ENCODE assay signal across 24 mouse cellular contexts in genomic region chr5:150223546-150224239, GRCm38 (mm10).
DNase-seq lines count a peak whose midpoint lies in the region; ATAC-seq and TF ChIP-seq lines count a peak whose summit lies in the region.
"Had no signal": no experiment of that assay in that cellular context is flagged by ENCODE, and none has a peak within 500 bp of the region (broad histone marks: within the 10 kb centered on the region; RNA-seq: fewer than 3 reads in every experiment).

No protein-coding gene starts in this region.

- no peak overlapping the region for H3K4me2 ChIP-seq in midbrain, embryonic 11.5 days
- H3K4me2 ChIP-seq in midbrain, embryonic 13.5 days (replicated peaks) = no peak overlapping the region
- no peak overlapping the region for H3K4me2 ChIP-seq in myocyte (ENCODE audit: low read depth)
- no peak overlapping the region for H3K4me2 ChIP-seq in kidney, embryonic 14.5 days (replicated peaks; ENCODE audit: low read depth, low read length)
- H3K4me2 ChIP-seq: forebrain, embryonic 13.5 days; hindbrain, embryonic 12.5 days; intestine, embryonic 15.5 days had no signal

- TF ChIP-seq POLR2A in myocyte (IDR thresholded peaks at IDR 0.05; ENCODE audit: insufficient read length, low read depth) = no peak

- H3K4me1 ChIP-seq in midbrain, embryonic 11.5 days (ENCODE audit: control insufficient read depth, insufficient read depth, low read length) = no peaks in the 10 kb centered on the region
- H3K4me1 ChIP-seq in midbrain, embryonic 13.5 days (replicated peaks) = no peaks in the 10 kb centered on the region
- H3K4me1 ChIP-seq in kidney, embryonic 14.5 days (ENCODE audit: control insufficient read depth, insufficient read depth, low read length) = no peaks in the 10 kb centered on the region
- H3K4me1 ChIP-seq: embryonic facial prominence, embryonic 10.5 days; forebrain, embryonic 13.5 days; hindbrain, embryonic 12.5 days; intestine, embryonic 15.5 days had no signal

- no peak overlapping the region for H3K9ac ChIP-seq in midbrain, embryonic 11.5 days (ENCODE audit: low read length)
- no peak overlapping the region for H3K9ac ChIP-seq in midbrain, embryonic 13.5 days (replicated peaks)
- H3K9ac ChIP-seq in kidney, embryonic 14.5 days (ENCODE audit: low read depth, low read length) = no peak overlapping the region
- H3K9ac ChIP-seq: forebrain, embryonic 13.5 days; forebrain, postnatal 0 days; hindbrain, embryonic 12.5 days; intestine, embryonic 15.5 days had no signal

- no peaks in the 10 kb centered on the region for H3K79me2 ChIP-seq in myocyte (ENCODE audit: control insufficient read depth, insufficient read depth)

- ATAC-seq in midbrain, embryonic 11.5 days (ENCODE audit: low FRiP score) = no peak
- no peak for ATAC-seq in midbrain, embryonic 13.5 days
- peak; percentile 97 for ATAC-seq in activated CD4-positive, CD25-positive, alpha-beta regulatory T cell, adult 4 months
- ATAC-seq in kidney, embryonic 14.5 days (ENCODE audit: low FRiP score, low TSS enrichment) = no peak
- ATAC-seq: forebrain, embryonic 13.5 days; forebrain, postnatal 0 days; hindbrain, embryonic 16.5 days; intestine, embryonic 15.5 days; Patski had no signal

- H3K27ac ChIP-seq in midbrain, embryonic 11.5 days (ENCODE audit: low read depth, low read length) = no peak overlapping the region
- H3K27ac ChIP-seq in midbrain, embryonic 13.5 days = no peak overlapping the region
- H3K27ac ChIP-seq in kidney, embryonic 14.5 days (ENCODE audit: low read depth, low read length) = no peak overlapping the region
- H3K27ac ChIP-seq: embryonic facial prominence, embryonic 10.5 days; forebrain, embryonic 13.5 days; gastrocnemius, adult 2 months; hindbrain, embryonic 12.5 days; intestine, embryonic 15.5 days had no signal

- H3K27me3 ChIP-seq in midbrain, embryonic 11.5 days (ENCODE audit: control insufficient read depth, insufficient read depth, low read length) = no peaks in the 10 kb centered on the region
- H3K27me3 ChIP-seq in midbrain, embryonic 13.5 days = no peaks in the 10 kb centered on the region
- H3K27me3 ChIP-seq in myocyte (ENCODE audit: control insufficient read depth, insufficient read depth, insufficient read length) = no peaks in the 10 kb centered on the region
- H3K27me3 ChIP-seq in kidney, embryonic 14.5 days (ENCODE audit: control insufficient read depth, insufficient read depth, low read length) = no peaks in the 10 kb centered on the region
- H3K27me3 ChIP-seq: CH12.LX; forebrain, embryonic 13.5 days; hindbrain, embryonic 12.5 days; intestine, embryonic 15.5 days; Patski had no signal

- H3K9me3 ChIP-seq in midbrain, embryonic 11.5 days (ENCODE audit: control insufficient read depth, low read length) = no peaks in the 10 kb centered on the region
- H3K9me3 ChIP-seq in midbrain, embryonic 13.5 days = no peaks in the 10 kb centered on the region
- no peaks in the 10 kb centered on the region for H3K9me3 ChIP-seq in kidney, embryonic 14.5 days (ENCODE audit: control insufficient read depth, low read length)
- H3K9me3 ChIP-seq: embryonic facial prominence, embryonic 10.5 days; forebrain, embryonic 13.5 days; hindbrain, embryonic 12.5 days; intestine, embryonic 15.5 days had no signal

- 86% methylated on average over 10 of the region's 10 CpGs for WGBS in midbrain, embryonic 11.5 days
- WGBS in midbrain, embryonic 13.5 days = 91% methylated on average over 10 of the region's 10 CpGs
- 93% methylated on average over 10 of the region's 10 CpGs for WGBS in kidney, embryonic 14.5 days

- DNase-seq in midbrain, embryonic 11.5 days (ENCODE audit: low spot score, missing footprints) = peak; percentile 78
- DNase-seq in CD4-positive helper T cell, adult 2 months (ENCODE audit: low read depth, low spot score) = peak; percentile 70
- DNase-seq in liver = no peak
- no peak for DNase-seq in frontal cortex, postnatal 10 days (ENCODE audit: low spot score in 2 of 2)
- DNase-seq: adrenal gland, adult 2 months; adrenal gland, postnatal 25 days; cerebellum, adult 2 months; cerebellum, postnatal 10 days; forebrain, postnatal 0 days; gastrocnemius, adult 2 months; gastrocnemius, postnatal 36 days; heart, postnatal 10 days; heart, postnatal 4 days had no signal

- H3K36me3 ChIP-seq in midbrain, embryonic 11.5 days (ENCODE audit: control insufficient read depth, insufficient read depth, low read length) = no peaks in the 10 kb centered on the region
- H3K36me3 ChIP-seq in midbrain, embryonic 13.5 days = no peaks in the 10 kb centered on the region
- H3K36me3 ChIP-seq in myocyte (ENCODE audit: control insufficient read depth, insufficient read depth) = no peaks in the 10 kb centered on the region
- no peaks in the 10 kb centered on the region for H3K36me3 ChIP-seq in kidney, embryonic 14.5 days (ENCODE audit: control insufficient read depth, insufficient read depth, low read length)
- H3K36me3 ChIP-seq: embryonic facial prominence, embryonic 10.5 days; hindbrain, embryonic 12.5 days; intestine, embryonic 15.5 days had no signal

- no peak overlapping the region for H3K4me3 ChIP-seq in midbrain, embryonic 11.5 days (ENCODE audit: low read depth, low read length)
- no peak overlapping the region for H3K4me3 ChIP-seq in midbrain, embryonic 13.5 days (replicated peaks)
- H3K4me3 ChIP-seq in myocyte = no peak overlapping the region
- no peak overlapping the region for H3K4me3 ChIP-seq in kidney, embryonic 14.5 days (ENCODE audit: low read length)
- H3K4me3 ChIP-seq: embryonic facial prominence, embryonic 10.5 days; forebrain, embryonic 13.5 days; gastrocnemius, adult 2 months; hindbrain, embryonic 12.5 days; intestine, embryonic 15.5 days had no signal

- no peak overlapping the region for H3ac ChIP-seq in myocyte (ENCODE audit: control insufficient read depth, insufficient read length)

TF ChIP-seq in myocyte, 11 proteins besides CTCF, POLR2A, EP300 and RAD21:
- TF ChIP-seq MYOG (IDR thresholded peaks at IDR 0.05; ENCODE audit: control insufficient read depth in 1 of 3, insufficient read depth in 1 of 3, insufficient read length in 2 of 3, low read depth in 2 of 3) (no peak), SRF (IDR thresholded peaks at IDR 0.05; ENCODE audit: control insufficient read depth, insufficient read length, low read depth) (peak; percentile 19)

Comparison
In these comparisons a context has a peak if more than half of its experiments do, and no peak if none do; other contexts are left out.
1. DNase-seq: peak in midbrain, embryonic 11.5 days (single experiment) and CD4-positive helper T cell, adult 2 months (single experiment); none in liver (single experiment) and frontal cortex, postnatal 10 days (0 of 2).